Mouse (Mus musculus): ENCODE results near the gene Grik3. TPM values are rescaled to one million over a fixed set of nuclear protein-coding genes. Genes with fewer than 3 reads are reported as not detected.
A peak's percentile ranks its signal among the peaks of the same experiment; 100 is the strongest.

The Grik3 gene
- total and polyA plus RNA-seq, 2 experiments from 2014 or later = 0.07 to 0.11 TPM

- no peak for ATAC-seq (ENCODE audit: insufficient read depth, low read depth)
- no peaks in the 10 kb centered on the region for H3K27me3 ChIP-seq (ENCODE audit: control insufficient read depth, insufficient read depth, low read length)
Observed at GRCm38 (mm10) chr4:125618524-125619320, 128.2 kb downstream of the Grik3 start.

GRCm38 (mm10) chr4:125624885-125625678 lies 134.6 kb downstream of the Grik3 start:
- ATAC-seq (ENCODE audit: insufficient read depth, low read depth) (no peak), DNase-seq (ENCODE audit: low spot score) (no peak)
- Histone ChIP-seq H3K9me3 (replicated peaks; ENCODE audit: control insufficient read depth, low read length) (peaks cover 6% of the 10 kb centered on the region; the same call in 1 of the 2 replicates), H3K9ac (replicated peaks; ENCODE audit: low read depth, low read length) (no peak overlapping the region), H3K27ac (ENCODE audit: low read depth) (no peak overlapping the region), H3K4me1 (ENCODE audit: control insufficient read depth, insufficient read depth) (no peaks in the 10 kb centered on the region), H3K4me3 (ENCODE audit: low read depth, low read length) (no peak overlapping the region), H3K36me3 (replicated peaks; ENCODE audit: control insufficient read depth, insufficient read depth, low read length) (no peaks in the 10 kb centered on the region), H3K27me3 (ENCODE audit: control insufficient read depth, insufficient read depth, low read length) (no peaks in the 10 kb centered on the region), H3K4me2 (ENCODE audit: low read depth, low read length) (no peak overlapping the region)
- TF ChIP-seq CTCF (IDR thresholded peaks at IDR 0.05; ENCODE audit: low read depth) = no peak
- TF ChIP-seq EP300 (IDR thresholded peaks at IDR 0.05; ENCODE audit: low read depth) = no peak
- WGBS = 85% methylated on average over 9 of the region's 9 CpGs

More at GRCm38 (mm10) chr4:125618524-125619320, 128.2 kb downstream of the Grik3 start:
- no peak overlapping the region for H3K4me3 ChIP-seq (ENCODE audit: low read depth, low read length)
- H3K4me1 ChIP-seq (ENCODE audit: control insufficient read depth, insufficient read depth) = no peaks in the 10 kb centered on the region
- TF ChIP-seq EP300 (IDR thresholded peaks at IDR 0.05; ENCODE audit: low read depth) (no peak), CTCF (IDR thresholded peaks at IDR 0.05; ENCODE audit: low read depth) (no peak)
- H3K9ac ChIP-seq (replicated peaks; ENCODE audit: low read depth, low read length) = no peak overlapping the region
- H3K9me3 ChIP-seq (replicated peaks; ENCODE audit: control insufficient read depth, low read length) = no peaks in the 10 kb centered on the region
- no peaks in the 10 kb centered on the region for H3K36me3 ChIP-seq (replicated peaks; ENCODE audit: control insufficient read depth, insufficient read depth, low read length)
- H3K4me2 ChIP-seq (ENCODE audit: low read depth, low read length) = no peak overlapping the region
- no peak overlapping the region for H3K27ac ChIP-seq (ENCODE audit: low read depth)
- DNase-seq (ENCODE audit: low spot score) = no peak
- WGBS = 80% methylated on average over 8 of the region's 8 CpGs

- WGBS = 49% methylated on average over 4 of the region's 4 CpGs
- H3K27ac ChIP-seq (ENCODE audit: low read depth) = no peak overlapping the region
- no peak overlapping the region for H3K4me3 ChIP-seq (ENCODE audit: low read depth, low read length)
- TF ChIP-seq CTCF (IDR thresholded peaks at IDR 0.05; ENCODE audit: low read depth) = no peak
- TF ChIP-seq EP300 (IDR thresholded peaks at IDR 0.05; ENCODE audit: low read depth) = no peak
- no peak overlapping the region for H3K9ac ChIP-seq (replicated peaks; ENCODE audit: low read depth, low read length)
- no peaks in the 10 kb centered on the region for H3K27me3 ChIP-seq (ENCODE audit: control insufficient read depth, insufficient read depth, low read length)
- H3K36me3 ChIP-seq (replicated peaks; ENCODE audit: control insufficient read depth, insufficient read depth, low read length) = no peaks in the 10 kb centered on the region
- no peaks in the 10 kb centered on the region for H3K4me1 ChIP-seq (ENCODE audit: control insufficient read depth, insufficient read depth)
- peaks cover 6% of the 10 kb centered on the region; the same call in 1 of the 2 replicates for H3K9me3 ChIP-seq (replicated peaks; ENCODE audit: control insufficient read depth, low read length)
- no peak overlapping the region for H3K4me2 ChIP-seq (ENCODE audit: low read depth, low read length)
- ATAC-seq (ENCODE audit: insufficient read depth, low read depth) (no peak), DNase-seq (ENCODE audit: low spot score) (no peak)
Observed at GRCm38 (mm10) chr4:125629544-125629943, 139.0 kb downstream of the Grik3 start.

GRCm38 (mm10) chr4:125635037-125635436 lies 144.5 kb downstream of the Grik3 start:
- H3K27me3 ChIP-seq (ENCODE audit: control insufficient read depth, insufficient read depth, low read length) = no peaks in the 10 kb centered on the region
- WGBS = 85% methylated on average over 11 of the region's 11 CpGs
- no peak overlapping the region for H3K9ac ChIP-seq (replicated peaks; ENCODE audit: low read depth, low read length)
- no peak for ATAC-seq (ENCODE audit: insufficient read depth, low read depth)
- TF ChIP-seq EP300 (IDR thresholded peaks at IDR 0.05; ENCODE audit: low read depth) (no peak), CTCF (IDR thresholded peaks at IDR 0.05; ENCODE audit: low read depth) (no peak)
- peaks cover 9% of the 10 kb centered on the region for H3K4me1 ChIP-seq (ENCODE audit: control insufficient read depth, insufficient read depth)
- no peak for DNase-seq (ENCODE audit: low spot score)
- no peaks in the 10 kb centered on the region for H3K9me3 ChIP-seq (replicated peaks; ENCODE audit: control insufficient read depth, low read length)
- H3K4me3 ChIP-seq (ENCODE audit: low read depth, low read length) = no peak overlapping the region
- no peak overlapping the region for H3K4me2 ChIP-seq (ENCODE audit: low read depth, low read length)
- no peak overlapping the region for H3K27ac ChIP-seq (ENCODE audit: low read depth)
- no peaks in the 10 kb centered on the region for H3K36me3 ChIP-seq (replicated peaks; ENCODE audit: control insufficient read depth, insufficient read depth, low read length)

DNA sequence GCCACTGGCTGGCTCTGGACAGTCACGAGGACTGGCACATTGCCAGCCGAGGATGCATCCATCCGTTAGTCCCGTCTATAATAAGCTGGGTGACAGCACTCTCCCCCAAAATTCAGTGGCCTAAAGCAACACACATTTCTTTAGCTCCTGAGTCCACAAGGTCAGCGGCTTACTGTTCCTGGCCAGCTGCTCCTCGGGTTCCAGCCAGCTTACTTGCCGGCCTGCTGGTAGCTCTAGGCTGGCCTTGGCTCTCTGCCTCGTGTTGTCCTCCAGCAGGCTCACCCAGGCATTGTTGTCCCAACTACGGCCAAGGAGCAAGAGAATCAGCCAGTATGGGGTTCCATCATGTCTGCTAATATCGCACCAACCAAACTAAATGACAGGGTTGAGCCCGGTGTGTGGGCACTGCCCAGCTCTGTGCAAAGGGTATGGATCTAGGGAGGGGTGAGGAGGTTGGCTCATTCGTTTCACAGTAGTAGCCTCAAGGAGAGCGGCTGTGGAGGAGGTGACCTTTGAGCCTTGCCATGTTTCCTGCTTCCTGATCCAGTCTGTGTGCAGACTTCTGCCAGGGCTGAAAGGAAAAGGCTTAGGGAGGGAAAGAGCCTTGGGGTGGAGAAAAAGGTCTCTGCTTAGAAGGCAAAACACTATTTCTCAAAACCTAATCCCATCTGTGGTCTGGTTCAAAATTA lies 146.3 kb downstream of the Grik3 start:
- Histone ChIP-seq H3K4me3 (ENCODE audit: low read depth, low read length) (no peak overlapping the region), H3K4me2 (ENCODE audit: low read depth, low read length) (no peak overlapping the region), H3K9me3 (replicated peaks; ENCODE audit: control insufficient read depth, low read length) (no peaks in the 10 kb centered on the region), H3K27me3 (ENCODE audit: control insufficient read depth, insufficient read depth, low read length) (no peaks in the 10 kb centered on the region), H3K27ac (ENCODE audit: low read depth) (peak overlapping the region; percentile 33), H3K9ac (replicated peaks; ENCODE audit: low read depth, low read length) (no peak overlapping the region), H3K36me3 (replicated peaks; ENCODE audit: control insufficient read depth, insufficient read depth, low read length) (no peaks in the 10 kb centered on the region), H3K4me1 (ENCODE audit: control insufficient read depth, insufficient read depth) (peaks cover 15% of the 10 kb centered on the region)
- DNase-seq (ENCODE audit: low spot score) = peak; percentile 10
- WGBS = 35% methylated on average over 13 of the region's 13 CpGs
- no peak for ATAC-seq (ENCODE audit: insufficient read depth, low read depth)
- no peak for TF ChIP-seq CTCF (IDR thresholded peaks at IDR 0.05; ENCODE audit: low read depth)
- TF ChIP-seq EP300 (IDR thresholded peaks at IDR 0.05; ENCODE audit: low read depth) = no peak
